Mouse (Mus musculus): ENCODE results near the gene Cmtr1.

DNA sequence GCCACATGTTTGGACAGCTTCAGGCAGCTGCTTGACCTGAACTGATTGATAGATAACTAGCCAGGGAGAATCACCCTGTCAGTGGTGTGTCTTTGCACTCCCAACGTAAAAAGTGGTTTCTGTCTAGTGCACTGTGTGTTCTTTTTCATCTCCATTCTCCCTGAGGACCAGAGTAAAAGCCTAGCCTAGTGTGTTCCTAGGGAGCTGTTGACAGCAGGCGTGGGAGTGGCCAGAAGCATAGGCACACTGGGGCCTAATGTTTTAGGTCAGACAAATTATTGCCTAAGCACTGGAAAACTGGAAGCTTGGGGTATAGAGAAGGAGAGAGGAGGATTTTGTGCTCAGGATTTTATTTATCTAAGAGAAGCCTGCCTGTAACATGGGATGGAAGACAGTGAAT lies 22.7 kb downstream of the Cmtr1 start:
- TF ChIP-seq USF1 (IDR thresholded peaks at IDR 0.05; ENCODE audit: low read depth): no peak
- TF ChIP-seq POLR2A (IDR thresholded peaks at IDR 0.05; ENCODE audit: insufficient read length, low read depth): no peak
- no peak for TF ChIP-seq SRF (IDR thresholded peaks at IDR 0.05; ENCODE audit: control insufficient read depth, insufficient read length, low read depth)
- no peak for TF ChIP-seq MAX (IDR thresholded peaks at IDR 0.05; ENCODE audit: low read depth)
- no peak for TF ChIP-seq MYOG (IDR thresholded peaks at IDR 0.05; ENCODE audit: control insufficient read depth in 1 of 3, insufficient read depth in 1 of 3, insufficient read length in 2 of 3, low read depth in 2 of 3)
- TF ChIP-seq TCF12 (IDR thresholded peaks at IDR 0.05; ENCODE audit: insufficient read depth, poor library complexity, severe bottlenecking): no peak
- TF ChIP-seq E2F4 (IDR thresholded peaks at IDR 0.05; ENCODE audit: insufficient read depth): no peak
- TF ChIP-seq POLR2AphosphoS2 (IDR thresholded peaks at IDR 0.05; ENCODE audit: insufficient read length, low read depth): no peak

Data from myocyte (in vitro differentiated cells).